Mouse (Mus musculus) bone marrow, adult 2 months (tissue): ENCODE results near the gene Ccdc92. TPM values are rescaled to one million over a fixed set of nuclear protein-coding genes. Genes with fewer than 3 reads are reported as not detected.

ENCODE experiments used
- H3K27ac ChIP-seq: fragments of 200-500 bp; 2 replicates; pipeline ENCODE4 v1.5.1; 2012; ENCODE audit warnings: low read depth, mild to moderate bottlenecking, control low read depth, inconsistent platforms, low read length; ENCODE audit not compliant: control insufficient read depth, poor library complexity, insufficient read depth
- H3K4me1 ChIP-seq: fragments of 200-500 bp; 2 replicates; pipeline ENCODE4 v1.6.1; 2011; ENCODE audit warnings: low read length; ENCODE audit not compliant: control insufficient read depth, insufficient read depth
- H3K4me3 ChIP-seq: fragments of 200-500 bp; replicated peaks from 2 replicates; pipeline ENCODE3; 2011; ENCODE audit warnings: mild to moderate bottlenecking, low read depth, low read length, control low read depth; ENCODE audit not compliant: control insufficient read depth
- CTCF ChIP-seq: fragments of 200-500 bp; IDR thresholded peaks from 2 replicates; pipeline ENCODE4 v1.5.1; 2011; ENCODE audit warnings: low read length, control low read depth; ENCODE audit not compliant: control insufficient read depth, insufficient read depth
- POLR2A ChIP-seq: fragments of 200-500 bp; IDR thresholded peaks from 2 replicates; pipeline ENCODE4 v1.6.1; 2011; ENCODE audit warnings: low read depth, mild to moderate bottlenecking, control low read depth, low read length, borderline replicate concordance; ENCODE audit not compliant: control insufficient read depth
- WGBS: fragments of 180-500 bp; shearing (Covaris S2); methylation state at CpG from one replicate; pipeline ENCODE4 v1.1.7; 2018; 5-methylcytosine and 5-hydroxymethylcytosine counted together
- polyA plus RNA-seq: library from polyadenylated mRNA; stranded (reverse); fragments of >200 nt; gene quantifications from 2 replicates; pipeline ENCODE4 v1.2.4, GENCODE M21; 2011; ENCODE audit warnings: low replicate concordance; ENCODE audit not compliant: missing spikeins, insufficient read depth, insufficient read length

Gene Ccdc92
- polyA plus RNA-seq, 1 experiment: 2.8 TPM

GRCm38 (mm10) chr5:124899945-124900631 is 37.9 kb upstream of the Ccdc92 start:
- Histone ChIP-seq H3K4me3 (no peak overlapping the region), H3K27ac (no peak overlapping the region), H3K4me1 (no peaks in the 10 kb centered on the region)
- TF ChIP-seq CTCF (peak; percentile 99), POLR2A (no peak)
- WGBS: 20% methylated on average over 20 of the region's 20 CpGs

- WGBS: 66% methylated on average over 7 of the region's 8 CpGs
- no peaks in the 10 kb centered on the region for H3K4me1 ChIP-seq
- H3K4me3 ChIP-seq: no peak overlapping the region
- no peak for TF ChIP-seq CTCF
- TF ChIP-seq POLR2A: no peak
- no peak overlapping the region for H3K27ac ChIP-seq
Measured at GRCm38 (mm10) chr5:124896135-124896534, 33.9 kb upstream of the Ccdc92 start.

GRCm38 (mm10) chr5:124891921-124892370 is 29.7 kb upstream of the Ccdc92 start:
- 76% methylated on average over 3 of the region's 3 CpGs for WGBS
- no peak overlapping the region for H3K4me3 ChIP-seq
- no peak overlapping the region; the same call in 1 of the 2 replicates for H3K27ac ChIP-seq
- TF ChIP-seq CTCF (no peak), POLR2A (no peak)
- no peaks in the 10 kb centered on the region for H3K4me1 ChIP-seq

DNA sequence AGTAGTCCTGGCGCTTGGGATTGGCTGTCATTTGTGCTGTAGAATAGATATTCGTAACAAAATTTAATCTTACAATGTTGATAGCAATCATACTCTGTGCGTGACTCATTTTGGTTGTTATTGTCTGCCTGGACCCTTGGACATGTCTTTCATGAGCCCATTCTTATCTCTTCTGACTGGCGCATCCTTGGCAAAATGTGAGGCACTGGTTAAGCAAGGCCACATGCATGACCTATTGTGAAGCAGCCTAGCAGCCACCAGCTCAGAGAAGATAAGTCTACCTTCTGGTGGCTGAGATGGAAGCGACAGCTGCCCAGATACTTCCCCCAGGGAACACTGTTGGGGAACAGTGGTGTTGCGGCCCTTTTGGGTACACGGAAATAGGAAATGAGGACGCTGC is 26.4 kb upstream of the Ccdc92 start:
- 87% methylated on average over 8 of the region's 8 CpGs for WGBS
- no peaks in the 10 kb centered on the region for H3K4me1 ChIP-seq
- no peak overlapping the region for H3K27ac ChIP-seq
- H3K4me3 ChIP-seq: no peak overlapping the region
- no peak for TF ChIP-seq CTCF
- no peak for TF ChIP-seq POLR2A

DNA sequence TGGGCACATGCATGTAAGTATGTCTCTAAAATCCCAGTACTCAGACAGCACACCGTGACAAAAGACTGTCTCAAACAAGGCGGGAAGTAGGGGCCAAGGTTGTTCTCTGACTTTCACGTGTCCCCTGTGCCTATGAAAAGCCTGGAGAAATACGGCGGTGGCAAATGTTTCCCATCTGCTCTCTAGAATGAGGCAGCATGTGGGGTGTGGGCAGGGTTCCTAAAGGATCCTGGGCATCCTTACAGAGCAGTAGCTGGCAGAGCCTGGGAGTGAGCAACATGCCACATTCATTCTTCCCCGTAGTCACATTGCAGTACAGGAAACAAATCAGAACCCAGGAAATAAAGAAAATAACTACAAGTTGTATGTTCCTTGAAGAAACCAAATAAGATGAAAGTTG is 21.7 kb upstream of the Ccdc92 start:
- Histone ChIP-seq H3K4me3 (no peak overlapping the region), H3K4me1 (no peaks in the 10 kb centered on the region), H3K27ac (no peak overlapping the region)
- TF ChIP-seq POLR2A (no peak), CTCF (no peak)
- WGBS: 92% methylated on average over 6 of the region's 6 CpGs

GRCm38 (mm10) chr5:124879801-124880200 is 17.6 kb upstream of the Ccdc92 start:
- WGBS: 88% methylated on average over 6 of the region's 6 CpGs
- Histone ChIP-seq H3K4me1 (no peaks in the 10 kb centered on the region), H3K27ac (no peak overlapping the region), H3K4me3 (no peak overlapping the region)
- TF ChIP-seq POLR2A (no peak), CTCF (no peak)

- 85% methylated on average over 4 of the region's 4 CpGs for WGBS
- no peak for TF ChIP-seq POLR2A
- TF ChIP-seq CTCF: no peak
- no peak overlapping the region for H3K4me3 ChIP-seq
- no peak overlapping the region for H3K27ac ChIP-seq
- H3K4me1 ChIP-seq: no peaks in the 10 kb centered on the region
Measured at GRCm38 (mm10) chr5:124879251-124879650, 17.0 kb upstream of the Ccdc92 start.

DNA sequence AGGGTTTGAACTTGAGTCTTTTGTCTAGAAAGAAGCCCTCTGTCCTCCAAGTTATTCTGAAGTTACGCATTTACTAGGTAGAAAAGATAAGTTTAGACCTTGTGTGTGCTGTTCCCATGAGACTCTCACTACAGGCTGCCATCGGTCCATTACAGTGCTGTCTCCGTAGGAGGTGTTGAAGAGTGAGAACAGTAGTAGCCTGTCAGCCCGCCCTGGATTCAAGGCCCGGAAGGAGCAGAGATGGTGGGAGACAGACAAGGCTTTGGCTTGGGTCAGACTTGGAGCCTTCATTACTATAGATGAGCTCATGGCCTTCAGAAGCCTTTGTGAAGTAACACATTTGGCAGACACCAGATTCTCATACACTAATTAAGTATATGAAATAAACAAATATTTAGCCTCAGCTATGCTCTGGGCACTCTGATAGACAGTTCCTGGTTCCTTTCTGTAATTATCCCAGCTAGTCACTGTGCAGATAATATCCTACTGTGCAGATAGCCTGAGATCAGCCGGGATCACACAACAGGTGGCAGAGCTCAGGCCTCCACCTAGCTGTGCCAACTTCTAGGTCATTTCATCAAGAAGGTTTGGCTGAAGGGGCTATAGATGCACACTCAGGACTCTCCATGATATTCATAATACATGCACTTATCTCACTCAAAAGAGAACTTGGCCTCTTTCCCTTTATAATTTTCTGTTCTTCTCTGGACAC is 11.8 kb upstream of the Ccdc92 start:
- H3K4me1 ChIP-seq: no peaks in the 10 kb centered on the region
- no peak overlapping the region for H3K27ac ChIP-seq
- no peak overlapping the region for H3K4me3 ChIP-seq
- TF ChIP-seq CTCF (no peak), POLR2A (no peak)
- 87% methylated on average over 6 of the region's 6 CpGs for WGBS
